In the genomic region with DNA sequence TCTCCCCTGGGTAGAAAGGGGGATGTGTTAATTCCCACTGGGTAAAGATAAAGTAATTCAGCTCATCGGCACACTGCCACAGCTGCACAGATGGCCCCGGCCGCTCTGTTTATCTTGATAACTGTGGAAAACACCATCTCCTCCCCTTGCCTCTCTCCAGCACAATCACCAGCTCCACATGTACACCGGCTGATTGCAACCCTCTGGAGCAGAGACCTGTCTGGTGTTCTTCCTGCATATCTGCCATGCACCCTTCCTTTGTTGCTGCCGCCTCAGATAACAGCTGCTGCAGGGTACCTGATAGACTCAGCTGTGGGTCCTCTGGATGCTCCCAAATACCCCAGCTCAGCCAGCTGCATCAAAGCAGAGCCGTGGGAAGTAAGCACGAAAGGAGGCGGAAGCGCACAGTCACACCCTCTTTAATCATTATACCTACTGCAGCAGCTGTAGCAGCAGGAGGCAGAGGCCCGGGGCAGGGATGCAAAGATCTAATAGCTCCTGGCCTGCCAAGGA, we compare ENCODE assay signal across 7 mouse cellular contexts.
DNase-seq lines count a peak whose midpoint lies in the region; ATAC-seq lines count a peak whose summit lies in the region.

No protein-coding gene starts in this region.

- no peak overlapping the region for H3K4me3 ChIP-seq in limb, embryonic 13.5 days

- DNase-seq in ovary, postnatal 36 days (ENCODE audit: low spot score), result peak; percentile 15
- no peak for DNase-seq in ovary, postnatal 10 days (ENCODE audit: low spot score)
- DNase-seq in spleen, postnatal 36 days (ENCODE audit: low spot score in 2 of 2), result peak; percentile 23 to 42
- DNase-seq in lung, postnatal 4 days, result no peak
- DNase-seq in frontal cortex, postnatal 25 days (ENCODE audit: low spot score in 2 of 2), result no peak

- 0 out of 2 replicates have a peak overlapping the region, but pooled peaks have one; percentile 13 for H3K9ac ChIP-seq in limb, embryonic 13.5 days

- no peaks in the 10 kb centered on the region for H3K9me3 ChIP-seq in limb, embryonic 13.5 days

- H3K4me1 ChIP-seq in limb, embryonic 13.5 days, result peaks cover 24% of the 10 kb centered on the region

- no peak overlapping the region for H3K27ac ChIP-seq in limb, embryonic 13.5 days

- WGBS in limb, embryonic 13.5 days, result 12% methylated on average over 10 of the region's 10 CpGs

- ATAC-seq in erythroid progenitor cell, adult 5-6 weeks (replicated peaks; ENCODE audit: low FRiP score, poor library complexity, severe bottlenecking), result peak; percentile 61
- ATAC-seq in limb, embryonic 13.5 days (ENCODE audit: low FRiP score, low read depth), result no peak

- no peaks in the 10 kb centered on the region for H3K36me3 ChIP-seq in limb, embryonic 13.5 days

- H3K27me3 ChIP-seq in limb, embryonic 13.5 days, result no peaks in the 10 kb centered on the region; the same call in 1 of the 2 replicates

- no peak overlapping the region for H3K4me2 ChIP-seq in limb, embryonic 13.5 days (replicated peaks)

Comparison
In these comparisons a context has a peak if more than half of its experiments do, and no peak if none do; other contexts are left out.
1. DNase-seq: peak in ovary, postnatal 36 days (single experiment) and spleen, postnatal 36 days (2 of 2); none in ovary, postnatal 10 days (single experiment), lung, postnatal 4 days (0 of 2) and frontal cortex, postnatal 25 days (0 of 2).